Mouse (Mus musculus) forebrain, embryonic 11.5 days (tissue): ENCODE measurements at regions not wholly inside any gene's neighbourhood (a gene's known extent, or its start where the extent isn't known, plus 50 kb on each side); places are given as distances from the start of the nearest gene placed in this dataset.

Source experiments
- ATAC-seq: fragments of 200-750 bp; cut with Nextera tagmentation; replicated peaks from 2 replicates; pipeline ENCODE4 v1.8.0; 2017; ENCODE audit warnings: moderate TSS enrichment; ENCODE audit not compliant: low FRiP score
- DNase-seq: peaks from one replicate; pipeline ENCODE4 v3.0.0-alpha.2; 2017; ENCODE audit warnings: low spot score
- H3K27ac ChIP-seq: fragments of 300-500 bp; sonication (generic); 2 replicates; pipeline ENCODE4 v1.5.1; 2014; ENCODE audit warnings: low read depth, low read length
- H3K27me3 ChIP-seq: fragments of 300-500 bp; sonication (generic); 2 replicates; pipeline ENCODE4 v1.6.1; 2014; ENCODE audit warnings: mild to moderate bottlenecking, low read length, mixed read lengths; ENCODE audit not compliant: control insufficient read depth, insufficient read depth
- H3K36me3 ChIP-seq: fragments of 300-500 bp; sonication (generic); 2 replicates; pipeline ENCODE4 v1.6.1; 2014; ENCODE audit warnings: mild to moderate bottlenecking, low read length, moderate library complexity, mixed read lengths; ENCODE audit not compliant: control insufficient read depth, insufficient read depth
- H3K4me1 ChIP-seq: fragments of 300-500 bp; sonication (generic); replicated peaks from 2 replicates; pipeline ENCODE4 v1.6.1; 2014; ENCODE audit warnings: low read length, mixed read lengths; ENCODE audit not compliant: control insufficient read depth, insufficient read depth
- H3K4me2 ChIP-seq: fragments of 300-500 bp; sonication (generic); 2 replicates; pipeline ENCODE4 v1.6.1; 2014; ENCODE audit warnings: low read depth, mild to moderate bottlenecking, low read length, moderate library complexity, mixed read lengths; ENCODE audit not compliant: severe bottlenecking
- H3K4me3 ChIP-seq: fragments of 300-500 bp; sonication (generic); 2 replicates; pipeline ENCODE4 v1.5.1; 2014; ENCODE audit warnings: low read depth, low read length
- H3K9ac ChIP-seq: fragments of 300-500 bp; sonication (generic); 2 replicates; pipeline ENCODE4 v1.6.1; 2014; ENCODE audit warnings: low read length
- H3K9me3 ChIP-seq: fragments of 300-500 bp; sonication (generic); 2 replicates; pipeline ENCODE4 v1.6.1; 2016; ENCODE audit warnings: low read length, mixed read lengths; ENCODE audit not compliant: control insufficient read depth
- WGBS: fragments of 180-500 bp; shearing (Covaris S2); extraction: QIAGEN DNeasy Blood & Tissue Kit; methylation state at CpG from one replicate; pipeline ENCODE4 v1.1.7; 2014; 5-methylcytosine and 5-hydroxymethylcytosine counted together

- ATAC-seq: no peak
- Histone ChIP-seq H3K27ac (no peak overlapping the region), H3K36me3 (no peaks in the 10 kb centered on the region), H3K4me2 (no peak overlapping the region), H3K9ac (no peak overlapping the region), H3K27me3 (no peaks in the 10 kb centered on the region), H3K4me3 (no peak overlapping the region), H3K4me1 (no peaks in the 10 kb centered on the region), H3K9me3 (no peaks in the 10 kb centered on the region)
- DNase-seq: no peak
- 85% methylated on average over 2 of the region's 2 CpGs for WGBS
Observed at GRCm38 (mm10) chr10:98558560-98558959, 355.6 kb upstream of the Atp2b1 start.

GRCm38 (mm10) chr10:98562297-98562912 is 351.8 kb upstream of the Atp2b1 start:
- H3K9me3 ChIP-seq: no peaks in the 10 kb centered on the region
- no peak overlapping the region for H3K4me3 ChIP-seq
- H3K36me3 ChIP-seq: no peaks in the 10 kb centered on the region
- no peaks in the 10 kb centered on the region for H3K4me1 ChIP-seq
- H3K27me3 ChIP-seq: no peaks in the 10 kb centered on the region
- no peak overlapping the region for H3K27ac ChIP-seq
- no peak overlapping the region for H3K4me2 ChIP-seq
- H3K9ac ChIP-seq: no peak overlapping the region
- WGBS: 83% methylated on average over 2 of the region's 2 CpGs
- no peak for DNase-seq
- ATAC-seq: no peak

- Histone ChIP-seq H3K9me3 (no peaks in the 10 kb centered on the region), H3K27me3 (no peaks in the 10 kb centered on the region), H3K4me1 (no peaks in the 10 kb centered on the region), H3K36me3 (no peaks in the 10 kb centered on the region), H3K4me3 (no peak overlapping the region), H3K4me2 (no peak overlapping the region), H3K27ac (no peak overlapping the region), H3K9ac (no peak overlapping the region)
- ATAC-seq: no peak
- WGBS: 74% methylated on average over 14 of the region's 16 CpGs
- DNase-seq: no peak
Observed at GRCm38 (mm10) chr10:98572782-98573536, 341.2 kb upstream of the Atp2b1 start.

GRCm38 (mm10) chr10:98577040-98577439 is 337.2 kb upstream of the Atp2b1 start:
- WGBS: 88% methylated on average over 6 of the region's 6 CpGs
- Histone ChIP-seq H3K4me2 (no peak overlapping the region), H3K9me3 (no peaks in the 10 kb centered on the region), H3K27ac (no peak overlapping the region), H3K4me3 (no peak overlapping the region), H3K36me3 (no peaks in the 10 kb centered on the region), H3K9ac (no peak overlapping the region), H3K4me1 (no peaks in the 10 kb centered on the region), H3K27me3 (no peaks in the 10 kb centered on the region)
- DNase-seq (no peak), ATAC-seq (no peak)

GRCm38 (mm10) chr10:98584776-98585175 is 329.4 kb upstream of the Atp2b1 start:
- H3K36me3 ChIP-seq: no peaks in the 10 kb centered on the region
- no peaks in the 10 kb centered on the region for H3K4me1 ChIP-seq
- H3K4me3 ChIP-seq: no peak overlapping the region
- H3K9ac ChIP-seq: no peak overlapping the region
- H3K27ac ChIP-seq: no peak overlapping the region
- H3K9me3 ChIP-seq: no peaks in the 10 kb centered on the region
- 78% methylated on average over 1 of the region's 1 CpGs for WGBS
- ATAC-seq (no peak), DNase-seq (no peak)
- H3K27me3 ChIP-seq: no peaks in the 10 kb centered on the region
- no peak overlapping the region for H3K4me2 ChIP-seq

GRCm38 (mm10) chr10:98589726-98590125 is 324.5 kb upstream of the Atp2b1 start:
- no peak for ATAC-seq
- Histone ChIP-seq H3K4me1 (no peaks in the 10 kb centered on the region), H3K9me3 (no peaks in the 10 kb centered on the region), H3K27ac (no peak overlapping the region), H3K4me2 (no peak overlapping the region), H3K4me3 (no peak overlapping the region), H3K9ac (no peak overlapping the region), H3K36me3 (no peaks in the 10 kb centered on the region), H3K27me3 (no peaks in the 10 kb centered on the region)
- no peak for DNase-seq
- WGBS: 91% methylated on average over 14 of the region's 14 CpGs

- Histone ChIP-seq H3K9me3 (no peaks in the 10 kb centered on the region), H3K27ac (no peak overlapping the region), H3K4me3 (no peak overlapping the region), H3K36me3 (no peaks in the 10 kb centered on the region), H3K27me3 (no peaks in the 10 kb centered on the region), H3K4me2 (no peak overlapping the region), H3K4me1 (no peaks in the 10 kb centered on the region), H3K9ac (no peak overlapping the region)
- 86% methylated on average over 6 of the region's 6 CpGs for WGBS
- ATAC-seq: no peak
- DNase-seq: no peak
Observed at GRCm38 (mm10) chr10:98592154-98592553, 322.1 kb upstream of the Atp2b1 start.

GRCm38 (mm10) chr10:98593910-98594309 is 320.3 kb upstream of the Atp2b1 start:
- Histone ChIP-seq H3K4me1 (no peaks in the 10 kb centered on the region), H3K4me3 (no peak overlapping the region), H3K27ac (no peak overlapping the region), H3K4me2 (no peak overlapping the region), H3K9me3 (no peaks in the 10 kb centered on the region), H3K27me3 (no peaks in the 10 kb centered on the region), H3K36me3 (no peaks in the 10 kb centered on the region), H3K9ac (no peak overlapping the region)
- no peak for DNase-seq
- WGBS: 92% methylated on average over 5 of the region's 5 CpGs
- no peak for ATAC-seq
